Mouse (Mus musculus): ENCODE data around the gene 2300002M23Rik. TPM values are rescaled to one million over a fixed set of nuclear protein-coding genes. Genes with fewer than 3 reads are reported as not detected.
A peak's percentile ranks its signal among the peaks of the same experiment; 100 is the strongest.

Gene 2300002M23Rik
- total RNA-seq, 2 experiments from 2014 or later, result not detected

DNA sequence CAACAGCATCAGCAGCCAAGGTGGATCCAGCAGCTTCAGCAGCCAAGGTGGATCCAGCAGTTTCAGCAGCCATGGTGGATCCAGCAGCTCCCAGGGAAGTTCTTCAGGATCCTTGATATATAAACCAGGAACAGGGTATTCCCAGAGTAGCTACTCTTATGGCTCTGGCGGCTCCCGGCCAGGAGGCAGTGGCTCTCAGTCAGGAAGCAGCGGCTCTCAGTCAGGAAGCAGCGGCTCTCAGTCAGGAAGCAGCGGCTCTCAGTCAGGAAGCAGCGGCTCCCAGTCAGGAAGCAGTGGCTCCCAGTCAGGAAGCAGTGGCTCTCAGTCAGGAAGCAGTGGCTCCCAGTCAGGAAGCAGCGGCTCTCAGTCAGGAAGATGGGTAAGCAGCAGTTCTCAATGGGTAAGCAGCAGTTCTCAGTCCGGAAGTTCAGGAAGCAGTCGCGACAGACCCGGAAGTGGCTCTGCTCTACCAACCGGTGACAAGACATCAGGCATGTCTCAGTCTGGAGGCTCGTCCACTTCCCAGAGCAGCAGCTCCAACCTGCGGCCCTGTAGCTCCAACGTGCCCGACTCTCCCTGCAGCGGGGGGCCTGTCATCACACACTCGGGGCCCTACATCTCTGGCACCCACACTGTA, 12.4 kb upstream of the 2300002M23Rik start:
- no peak for DNase-seq (ENCODE audit: low spot score in 2 of 2)

DNA sequence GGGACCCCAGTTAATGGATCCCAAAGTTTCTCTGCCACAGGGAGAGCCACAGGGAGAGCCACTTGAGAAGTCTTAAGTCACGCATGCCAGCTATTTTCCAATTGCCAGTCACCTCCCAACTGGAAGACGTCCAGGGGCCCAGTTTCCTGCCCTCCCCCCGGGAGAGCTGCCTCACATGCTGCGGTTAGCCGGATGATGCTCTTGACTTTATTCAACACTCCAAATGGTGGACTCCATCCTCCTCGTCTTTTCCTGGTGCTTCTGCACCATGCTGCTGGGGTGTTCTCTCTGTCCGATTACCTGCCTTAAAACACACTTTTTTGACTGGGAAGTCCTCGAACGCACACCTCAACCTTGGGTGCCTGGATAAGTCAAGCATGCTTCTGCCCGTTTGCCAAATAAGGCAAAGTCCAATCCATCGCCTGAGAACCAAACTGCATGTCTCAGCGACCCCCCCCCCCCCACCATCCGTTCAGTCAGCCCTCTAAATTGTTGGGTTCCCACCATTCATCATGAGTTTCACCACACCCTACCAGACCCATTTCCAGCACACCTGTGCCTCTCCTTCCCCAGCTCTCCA, 11.0 kb upstream of the 2300002M23Rik start:
- DNase-seq (ENCODE audit: low spot score in 2 of 2), result no peak

DNA sequence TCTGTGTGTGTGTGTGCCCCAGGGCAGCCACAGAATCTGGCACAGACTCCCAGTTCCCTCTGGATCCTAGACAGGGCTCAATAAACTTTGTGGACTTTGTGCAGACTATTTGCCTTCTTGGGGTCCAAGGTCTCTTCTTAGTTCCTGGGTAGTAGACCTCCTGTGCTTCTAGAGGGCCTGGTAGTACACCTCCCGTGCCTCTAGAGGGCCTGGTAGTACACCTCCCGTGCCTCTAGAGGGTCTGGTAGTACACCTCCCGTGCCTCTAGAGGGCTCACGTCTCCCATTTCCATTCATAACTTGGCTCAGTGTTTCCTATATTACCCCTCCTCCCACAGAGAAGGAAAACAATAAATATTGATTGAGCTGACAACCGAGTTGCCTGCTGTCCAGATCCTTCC, 10.4 kb upstream of the 2300002M23Rik start:
- no peak for DNase-seq (ENCODE audit: low spot score in 2 of 2)

DNA sequence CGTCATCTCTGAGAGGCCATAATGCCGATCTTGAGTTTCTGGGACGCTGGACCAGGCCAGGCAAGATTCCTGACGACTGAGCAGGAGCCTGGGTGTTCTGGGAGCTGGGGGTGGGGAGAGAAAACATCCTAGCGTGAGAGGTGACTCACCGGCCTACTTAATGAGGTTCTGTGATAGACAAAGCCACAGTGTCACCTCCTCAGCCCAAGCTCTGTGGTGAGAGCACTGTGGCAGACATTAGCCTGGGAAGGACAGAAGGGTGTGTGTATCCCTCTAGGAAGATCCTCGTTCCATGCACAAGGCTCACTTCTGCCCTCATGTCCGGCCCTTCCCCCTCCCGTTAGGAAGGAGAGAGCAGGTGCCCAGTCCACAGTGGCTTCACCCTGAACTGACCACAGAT, 9.9 kb upstream of the 2300002M23Rik start:
- DNase-seq (ENCODE audit: low spot score in 2 of 2), result no peak

DNA sequence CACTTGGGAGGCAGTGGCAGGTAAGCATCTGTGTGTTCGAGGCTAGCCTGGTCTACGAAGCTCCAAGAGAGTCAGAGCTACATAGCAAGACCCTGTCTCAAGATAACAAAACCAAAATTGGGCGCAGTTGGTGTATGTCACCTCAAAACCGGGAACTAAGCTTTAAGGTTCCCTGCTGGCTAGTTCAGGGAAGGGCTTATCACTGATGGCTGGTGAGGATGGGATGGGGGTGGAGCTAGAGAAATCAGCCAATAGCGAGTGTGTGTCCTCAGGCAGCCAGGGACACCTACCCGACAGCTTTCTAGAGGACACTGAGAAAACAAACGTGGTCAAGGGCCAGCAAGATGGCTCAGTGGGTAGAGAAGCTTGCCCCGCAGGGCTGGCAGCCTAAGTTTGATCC, 9.0 kb upstream of the 2300002M23Rik start:
- no peak for DNase-seq (ENCODE audit: low spot score in 2 of 2)

DNA sequence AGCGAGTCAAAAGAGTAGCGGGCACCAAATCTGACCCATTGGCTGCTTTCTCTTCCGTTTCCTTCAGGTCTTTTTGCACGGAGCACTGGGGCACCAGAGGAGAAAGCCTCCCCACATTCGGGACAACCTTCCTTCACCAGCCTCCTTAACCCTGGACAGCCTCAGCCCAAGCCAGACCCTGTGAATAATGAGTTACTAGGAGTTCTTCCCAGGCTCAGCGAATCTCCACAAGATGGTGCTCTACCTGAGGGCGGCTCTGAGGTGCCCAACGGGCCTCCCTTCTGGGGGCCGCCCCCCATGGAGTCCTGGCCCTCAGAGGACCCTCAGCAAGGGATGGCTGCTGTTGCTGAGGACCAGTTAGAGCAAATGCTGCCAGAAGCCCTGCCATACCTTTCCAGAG, 517 bp downstream of the 2300002M23Rik start:
- DNase-seq (ENCODE audit: low spot score in 2 of 2), result no peak

DNA sequence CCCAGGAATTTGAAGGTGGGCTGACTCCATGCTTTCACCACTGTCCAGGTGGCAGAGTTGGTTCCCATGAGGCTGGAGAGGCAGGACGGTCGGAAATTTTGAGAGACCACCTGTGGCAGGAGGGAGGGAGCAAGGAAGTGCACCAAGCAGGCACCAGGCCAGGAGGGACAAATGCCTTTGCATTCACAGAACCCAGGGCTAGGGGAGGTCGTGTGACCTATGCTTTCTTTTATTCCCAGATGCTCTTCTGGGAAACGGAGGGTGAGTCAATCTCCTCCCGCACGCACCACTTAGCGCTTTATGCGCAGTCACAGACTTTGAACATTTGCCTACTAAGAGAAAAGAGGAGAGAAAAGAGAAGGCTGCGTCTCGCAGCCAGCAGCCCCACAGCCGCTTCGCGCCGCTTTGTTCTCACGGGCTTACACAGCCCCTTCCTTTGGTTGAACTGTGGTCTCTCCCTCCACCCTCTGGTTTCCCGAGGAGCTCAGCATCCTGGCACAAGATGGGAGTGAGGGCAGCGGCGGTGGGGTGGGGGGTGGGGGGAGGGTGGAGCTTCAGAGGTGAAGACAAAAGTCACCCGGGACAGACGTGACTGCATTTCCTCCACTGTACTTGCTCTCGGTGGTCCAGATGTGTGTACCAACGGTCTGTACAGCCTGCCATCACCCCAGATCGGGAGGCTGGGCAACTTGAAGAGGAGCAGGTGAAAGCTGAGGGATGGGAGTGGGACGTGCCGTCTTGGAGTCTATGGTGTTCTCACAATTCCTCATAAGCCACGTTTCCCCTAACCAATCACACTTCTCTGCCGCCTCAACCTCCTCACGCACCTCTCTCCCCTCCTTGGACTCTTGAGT, 2.1 kb downstream of the 2300002M23Rik start:
- no peak for DNase-seq (ENCODE audit: low spot score in 2 of 2)

DNA sequence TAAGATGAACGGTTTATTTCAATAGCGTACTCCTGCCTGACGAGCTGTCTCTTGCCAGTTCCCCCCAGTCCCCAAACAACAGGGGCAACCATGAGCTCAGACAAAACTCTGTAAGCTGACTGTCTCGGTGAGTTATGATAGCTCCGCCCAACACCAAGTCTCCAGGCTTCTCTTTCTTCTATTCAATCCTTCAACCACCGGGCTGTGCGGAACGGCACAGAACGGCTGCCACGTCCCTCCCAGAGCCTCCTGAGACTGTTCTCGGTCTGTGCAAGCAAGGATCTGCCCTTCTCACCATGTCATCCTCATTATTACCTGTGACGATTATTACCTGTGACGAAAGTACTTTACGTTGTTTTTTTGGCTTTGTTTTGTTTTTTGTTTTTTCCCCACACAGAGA, 3.6 kb downstream of the 2300002M23Rik start:
- DNase-seq (ENCODE audit: low spot score in 2 of 2), result no peak

DNA sequence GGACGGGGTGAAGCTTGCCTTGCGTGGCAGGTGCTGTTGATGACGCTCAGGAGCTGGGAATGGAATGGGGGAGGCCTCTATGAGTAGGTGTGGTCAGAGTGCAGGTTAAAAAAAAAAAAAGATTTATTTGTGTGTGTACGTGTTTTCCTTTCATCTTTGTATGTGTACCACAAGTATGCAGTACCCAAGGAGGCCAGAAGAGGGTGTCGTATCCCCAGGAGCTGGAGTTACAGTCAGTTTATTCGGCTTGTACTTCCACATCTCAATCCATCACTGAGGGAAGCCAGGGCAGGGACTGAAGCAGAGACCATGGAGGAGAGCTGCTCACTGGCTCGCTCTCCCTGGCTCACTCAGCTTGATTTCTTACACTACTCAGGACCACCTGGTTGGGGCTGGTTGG, 4.2 kb downstream of the 2300002M23Rik start:
- DNase-seq (ENCODE audit: low spot score in 2 of 2), result no peak

DNA sequence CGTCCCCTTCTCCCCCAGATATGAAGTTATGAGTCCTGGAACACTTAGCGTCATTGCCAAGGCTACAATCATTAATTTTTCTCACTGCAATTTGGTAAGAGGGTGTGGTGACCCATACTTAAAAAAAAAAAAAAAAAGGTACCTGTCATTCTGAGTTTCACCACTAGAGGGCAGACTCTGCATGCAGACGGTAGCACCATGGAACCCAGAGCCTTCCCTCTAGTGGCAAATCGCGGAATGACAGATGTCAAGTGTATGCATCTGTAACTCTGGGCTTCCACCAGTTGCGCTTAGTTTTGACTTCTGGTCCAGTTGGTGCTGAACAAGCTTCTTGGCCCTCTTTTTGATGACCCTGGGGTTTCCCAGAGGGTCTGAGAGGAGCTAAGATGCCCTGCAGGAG, 11.0 kb downstream of the 2300002M23Rik start:
- DNase-seq (ENCODE audit: low spot score in 2 of 2), result peak; percentile 70 to 79

DNA sequence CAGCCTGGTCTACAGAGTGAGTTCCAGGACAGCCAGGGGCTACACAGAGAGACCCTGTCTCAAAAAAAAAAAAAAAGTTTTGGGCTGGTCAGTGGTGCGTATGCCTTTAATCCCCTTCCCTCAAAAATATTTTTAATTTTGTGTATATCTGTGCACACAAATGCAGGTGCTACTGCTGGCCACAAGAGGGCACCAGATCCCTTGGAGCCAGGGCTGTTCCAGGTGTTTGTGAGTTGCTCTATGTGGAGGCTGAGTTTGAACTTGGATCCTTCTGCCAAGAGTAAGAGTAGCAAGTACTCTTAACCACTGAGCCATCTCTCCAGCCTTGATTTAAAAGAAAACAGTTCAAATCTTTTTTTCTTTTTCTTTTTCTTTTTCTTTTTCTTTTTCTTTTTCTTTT, 15.7 kb downstream of the 2300002M23Rik start:
- DNase-seq (ENCODE audit: low spot score in 2 of 2), result no peak

DNA sequence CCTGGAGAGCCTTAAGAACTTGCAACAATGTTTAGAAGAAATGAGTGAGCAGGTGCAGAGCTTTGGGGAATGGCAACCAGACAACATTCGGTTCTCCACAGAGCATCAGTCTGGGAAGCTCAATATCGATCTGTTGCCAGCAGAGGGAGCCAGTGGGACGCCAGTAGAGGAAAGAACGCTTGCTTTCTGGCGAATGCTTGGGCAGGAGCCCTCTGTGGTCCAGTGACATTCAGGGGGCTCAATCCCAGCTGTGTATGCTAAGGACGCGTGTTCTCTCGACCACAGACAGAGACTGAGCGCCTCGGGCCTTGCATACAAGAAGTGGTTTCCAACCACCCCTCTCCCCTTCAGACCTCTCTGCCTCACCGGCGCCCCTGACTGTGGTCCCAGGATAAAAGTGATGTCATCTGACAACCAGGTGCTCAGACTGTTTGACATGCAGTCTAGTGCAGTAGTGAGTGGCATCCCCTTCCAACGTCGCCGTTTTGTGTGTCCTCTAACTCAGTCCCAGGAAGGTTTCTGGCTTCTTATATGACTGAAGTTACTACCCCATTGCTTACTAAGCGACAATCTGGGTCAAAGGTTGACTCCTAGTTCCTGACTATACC, 17.2 kb downstream of the 2300002M23Rik start:
- DNase-seq (ENCODE audit: low spot score in 2 of 2), result peak; percentile 77 to 81

DNA sequence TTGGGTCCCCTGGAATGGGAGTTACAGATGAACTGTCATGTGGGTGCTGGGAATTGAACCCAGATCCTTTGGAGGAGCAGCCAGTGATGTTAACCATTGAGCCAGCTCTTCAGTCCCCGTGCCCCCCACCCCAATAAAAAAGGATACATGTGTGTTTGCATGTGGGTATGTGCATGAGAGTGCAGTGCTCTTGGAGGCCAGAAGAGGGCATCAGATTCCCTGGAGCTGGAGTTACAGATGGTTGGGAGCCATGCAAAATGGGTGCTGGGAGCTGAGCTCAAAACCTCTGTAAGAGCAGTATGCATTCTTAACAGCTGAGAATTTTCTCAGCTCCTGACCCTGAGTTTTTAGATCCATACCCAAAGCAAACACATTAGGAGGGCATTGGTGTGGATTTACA, 20.0 kb downstream of the 2300002M23Rik start:
- no peak for DNase-seq (ENCODE audit: low spot score in 2 of 2)

DNA sequence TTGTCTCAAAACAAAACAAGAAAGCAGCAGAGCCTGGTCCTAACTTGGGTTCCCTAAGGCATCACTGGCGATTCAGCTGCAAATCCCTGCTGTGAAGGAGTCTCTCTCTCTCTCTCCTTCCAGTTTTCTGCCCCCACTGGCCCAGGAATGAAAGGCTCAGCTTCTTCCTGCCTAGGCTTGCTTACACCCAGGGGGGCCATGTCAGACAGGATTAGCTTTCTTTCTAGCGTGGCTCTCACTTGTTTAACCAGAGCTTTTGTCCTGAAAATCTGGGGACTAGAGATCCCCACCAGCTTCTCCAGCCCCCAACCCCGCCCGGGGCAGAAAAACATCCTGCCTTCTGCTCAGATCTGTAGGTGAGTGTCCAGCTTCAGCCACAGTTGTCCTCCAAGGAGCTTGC, 21.1 kb downstream of the 2300002M23Rik start:
- DNase-seq (ENCODE audit: low spot score in 2 of 2), result no peak

DNA sequence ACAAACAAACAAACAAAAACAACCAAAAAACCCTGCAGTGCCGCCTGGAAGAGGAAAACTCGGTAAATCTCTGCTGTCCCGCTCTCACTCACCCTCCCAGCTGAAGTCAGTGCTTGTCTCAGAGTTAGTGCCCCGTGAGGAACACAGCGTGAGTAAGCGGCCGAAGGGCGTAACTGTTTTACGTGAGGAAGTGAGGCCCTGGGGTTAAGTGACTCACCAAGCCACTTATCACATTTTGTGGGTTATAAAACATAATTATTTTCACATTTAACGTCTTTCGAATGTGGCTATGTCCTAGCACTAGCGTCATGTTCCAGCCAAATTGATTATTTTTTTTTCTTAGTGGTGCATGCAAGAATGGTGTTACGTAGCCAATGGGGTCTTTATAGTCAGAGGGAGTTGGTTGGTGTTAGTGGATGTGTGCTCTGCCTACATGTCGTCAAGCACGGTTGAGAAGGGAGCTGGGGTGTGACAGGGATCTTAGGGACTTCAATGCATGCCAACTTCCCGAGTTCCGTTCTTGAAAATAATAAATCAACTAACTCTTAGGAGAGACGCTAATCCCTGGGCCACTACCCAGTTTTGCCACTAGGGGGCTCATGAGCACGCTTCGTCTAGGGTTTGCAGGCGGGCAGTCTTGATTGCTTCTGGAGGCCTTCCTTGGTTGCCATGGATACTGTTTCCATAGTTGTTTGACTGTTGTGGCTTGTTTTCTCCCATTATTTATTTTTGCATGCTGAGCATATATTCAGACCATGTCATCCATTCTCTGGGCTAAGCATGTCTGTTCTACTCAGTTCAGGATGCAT, 23.4 kb downstream of the 2300002M23Rik start:
- DNase-seq (ENCODE audit: low spot score in 2 of 2), result peak; percentile 68 to 74

DNA sequence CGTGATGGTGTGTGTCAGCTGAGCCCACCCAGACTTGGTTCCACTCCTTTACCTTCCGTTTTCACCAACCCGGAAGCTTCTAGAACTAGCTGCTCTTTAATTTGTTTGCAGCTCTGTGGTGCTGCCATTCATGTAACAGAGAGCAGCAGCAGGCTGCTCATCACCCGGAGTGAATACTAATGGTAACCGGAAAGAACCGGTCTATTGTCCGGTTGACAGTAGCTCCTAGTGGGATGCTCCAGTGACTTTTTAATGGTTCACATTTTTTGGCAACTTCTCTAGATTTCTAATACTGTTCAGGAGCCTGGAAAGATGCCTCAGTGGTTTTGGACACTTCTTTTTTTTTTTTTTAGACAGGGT, 23.9 kb downstream of the 2300002M23Rik start:
- no peak for DNase-seq (ENCODE audit: low spot score in 2 of 2)

DNA sequence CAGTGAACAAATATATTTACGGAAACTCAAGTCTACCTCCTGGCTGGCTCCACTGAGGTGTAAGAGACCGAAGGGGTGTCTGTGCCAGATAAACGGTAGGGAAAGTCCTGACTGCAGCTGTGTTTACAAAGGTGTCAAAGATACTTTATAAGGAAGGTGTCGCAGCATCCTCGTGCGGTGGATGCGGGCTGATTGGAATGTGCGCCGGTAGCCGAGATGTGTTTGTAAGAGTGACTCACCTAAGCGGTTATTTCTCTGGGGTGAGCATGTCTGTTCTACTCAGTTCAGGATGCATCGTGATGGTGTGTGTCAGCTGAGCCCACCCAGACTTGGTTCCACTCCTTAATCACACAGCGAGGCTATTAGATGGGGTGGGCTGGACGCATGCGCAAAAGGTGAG, 24.5 kb downstream of the 2300002M23Rik start:
- no peak for DNase-seq (ENCODE audit: low spot score in 2 of 2)

DNA sequence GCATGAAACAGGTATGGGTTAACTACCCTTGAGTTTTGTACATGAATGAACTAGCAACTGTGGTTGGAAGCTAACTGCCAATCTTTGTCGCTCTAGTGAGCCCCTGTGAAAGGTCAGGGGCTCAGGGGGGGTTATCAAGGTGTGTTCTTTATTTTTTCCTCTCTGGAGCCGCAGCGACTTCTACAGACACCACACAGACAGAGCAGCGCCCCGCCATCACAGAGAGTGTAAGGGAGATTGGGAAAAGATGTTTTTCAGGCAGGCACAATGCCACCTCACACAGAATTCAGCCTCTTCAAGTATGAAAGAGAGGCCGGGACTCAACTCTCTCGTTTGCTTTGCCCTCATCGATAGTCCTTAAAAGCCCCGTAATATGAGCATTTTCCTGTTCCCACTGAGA, 24.9 kb downstream of the 2300002M23Rik start:
- DNase-seq (ENCODE audit: low spot score in 2 of 2), result no peak

DNA sequence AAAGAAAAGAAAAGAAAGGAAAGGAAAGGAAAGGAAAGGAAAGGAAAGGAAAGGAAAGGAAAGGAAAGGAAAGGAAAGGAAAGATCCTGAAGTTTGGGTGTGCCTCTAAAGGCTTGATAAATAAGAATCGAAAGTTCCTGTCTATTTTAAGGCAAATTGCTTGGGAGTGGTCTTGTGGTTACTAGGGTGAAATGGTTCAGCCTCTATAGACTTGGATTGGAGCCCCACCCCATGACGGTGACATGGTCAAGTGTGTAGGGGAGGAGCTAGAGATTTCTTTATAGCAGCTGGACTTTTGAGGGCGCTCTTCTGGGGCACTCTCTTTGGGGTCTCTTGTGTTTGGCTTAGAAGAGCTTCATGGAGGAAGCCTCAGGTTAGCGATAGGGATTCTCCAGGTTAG, 26.5 kb downstream of the 2300002M23Rik start:
- no peak for DNase-seq (ENCODE audit: low spot score in 2 of 2)

DNA sequence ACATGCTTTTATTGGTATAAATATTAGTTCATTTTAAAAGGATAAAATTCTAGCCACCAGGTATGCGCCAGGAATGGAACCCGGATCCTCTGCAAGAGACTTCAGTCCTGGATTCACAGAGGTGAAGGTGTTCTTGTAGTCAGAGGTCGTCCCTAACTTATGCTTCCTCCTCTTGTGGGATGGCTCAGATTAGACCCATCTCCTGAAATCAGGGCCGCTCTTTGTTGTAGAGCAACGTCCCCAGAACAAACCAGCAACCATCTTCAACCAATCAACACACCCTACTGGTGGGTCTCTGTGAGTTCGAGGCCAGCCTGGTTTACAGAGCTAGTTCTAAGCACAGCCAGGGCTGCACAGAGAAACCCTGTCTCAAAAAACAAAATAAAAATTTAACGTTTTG, 27.2 kb downstream of the 2300002M23Rik start:
- DNase-seq (ENCODE audit: low spot score in 2 of 2), result no peak

DNA sequence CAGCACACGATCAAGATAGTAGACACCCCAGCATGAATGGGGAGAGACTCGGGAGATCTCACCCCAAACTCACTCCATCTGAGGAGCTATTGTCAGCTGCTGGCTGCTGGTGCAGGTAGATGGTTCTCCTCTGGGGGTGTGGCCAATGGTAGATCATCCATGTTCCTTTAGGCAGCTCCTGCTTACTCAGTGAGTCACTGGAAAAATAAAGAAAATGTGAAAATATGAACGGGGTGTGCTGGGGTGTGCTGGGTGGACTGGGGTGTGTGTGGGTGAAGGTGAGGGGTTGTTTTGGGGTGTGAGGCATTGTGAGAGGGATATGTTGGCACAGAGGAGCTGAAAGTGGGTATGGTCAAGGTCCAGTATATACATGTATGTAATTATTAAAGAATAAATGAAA, 30.1 kb downstream of the 2300002M23Rik start:
- no peak for DNase-seq (ENCODE audit: low spot score in 2 of 2)
